Mouse (Mus musculus) midbrain, embryonic 12.5 days (tissue): ENCODE results near the gene Rac3. TPM values are rescaled to one million over a fixed set of nuclear protein-coding genes. Genes with fewer than 3 reads are reported as not detected.
A peak's percentile ranks its signal among the peaks of the same experiment; 100 is the strongest.
"Not testable (repeated sequence)": the region's sequence is repeated elsewhere in the genome, so short reads cannot be mapped to it uniquely, and the experiment has no call there.

Experiments
- ATAC-seq: fragments of 200-750 bp; cut with Nextera tagmentation; 2 replicates; pipeline ENCODE4 v1.8.0; 2017; ENCODE audit warnings: low read depth, moderate TSS enrichment, moderate library complexity; ENCODE audit not compliant: low FRiP score
- H3K27ac ChIP-seq: fragments of 300-500 bp; sonication (generic); replicated peaks from 2 replicates; pipeline ENCODE4 v1.5.1; 2016; ENCODE audit warnings: mild to moderate bottlenecking
- H3K27me3 ChIP-seq: fragments of 300-500 bp; sonication (generic); 2 replicates; pipeline ENCODE4 v1.6.1; 2016; ENCODE audit warnings: mild to moderate bottlenecking
- H3K36me3 ChIP-seq: fragments of 300-500 bp; sonication (generic); 2 replicates; pipeline ENCODE4 v1.6.1; 2016
- H3K4me1 ChIP-seq: fragments of 300-500 bp; sonication (generic); 2 replicates; pipeline ENCODE4 v1.6.1; 2016
- H3K4me2 ChIP-seq: fragments of 300-500 bp; sonication (generic); replicated peaks from 2 replicates; pipeline ENCODE4 v1.6.1; 2016; ENCODE audit warnings: mild to moderate bottlenecking, moderate library complexity
- H3K4me3 ChIP-seq: fragments of 300-500 bp; sonication (generic); 2 replicates; pipeline ENCODE4 v1.5.1; 2016; ENCODE audit warnings: mild to moderate bottlenecking
- H3K9ac ChIP-seq: fragments of 300-500 bp; sonication (generic); replicated peaks from 2 replicates; pipeline ENCODE4 v1.6.1; 2016; ENCODE audit warnings: mild to moderate bottlenecking, moderate library complexity
- H3K9me3 ChIP-seq: fragments of 300-500 bp; sonication (generic); 2 replicates; pipeline ENCODE4 v1.6.1; 2016; ENCODE audit warnings: mild to moderate bottlenecking
- WGBS: fragments of 180-500 bp; shearing (Covaris S2); methylation state at CpG from one replicate; pipeline ENCODE4 v1.1.7; 2016; 5-methylcytosine and 5-hydroxymethylcytosine counted together
- polyA plus RNA-seq: library from polyadenylated mRNA; unstranded; fragments of >200 nt; fragmentation: Nextera tagmentation; extraction: Ambion mirVana; gene quantifications from 2 replicates; pipeline ENCODE4 v1.2.1, GENCODE M21; 2016

Rac3 gene
- 70.5 and 74.2 TPM in 2 replicates for polyA plus RNA-seq

GRCm38 (mm10) chr11:120721124-120722066 lies at the start of gene Rac3:
Gene Rac3, plus strand, starts transcription at chr11:120721470.
- Histone ChIP-seq H3K9ac (peak within 1 kb of the TSS; percentile 89), H3K9me3 (no peaks in the 10 kb centered on the region), H3K4me3 (peak within 1 kb of the TSS; percentile 71), H3K27me3 (peaks cover 54% of the 10 kb centered on the region), H3K27ac (peak within 1 kb of the TSS; percentile 56), H3K4me1 (peaks cover 27% of the 10 kb centered on the region), H3K4me2 (peak within 1 kb of the TSS; percentile 87), H3K36me3 (peaks cover 36% of the 10 kb centered on the region)
- peak; percentile 82 for ATAC-seq
- WGBS = under 1% methylated on average over 86 of the region's 90 CpGs

GRCm38 (mm10) chr11:120672687-120673593 lies 48.3 kb upstream of the Rac3 start, which contains the start of gene Aspscr1:
Gene Aspscr1, plus strand, starts transcription at chr11:120672973.
- WGBS = 2% methylated on average over 80 of the region's 83 CpGs
- ATAC-seq = peak; percentile 97
- H3K4me3 ChIP-seq = peak within 1 kb of the TSS; percentile 69
- H3K27ac ChIP-seq = peak within 1 kb of the TSS; percentile 88
- peak within 1 kb of the TSS; percentile 78 for H3K9ac ChIP-seq
- peaks cover 13% of the 10 kb centered on the region for H3K4me1 ChIP-seq
- no peaks in the 10 kb centered on the region for H3K27me3 ChIP-seq
- peak within 1 kb of the TSS; percentile 76 for H3K4me2 ChIP-seq
- peaks cover 11% of the 10 kb centered on the region for H3K36me3 ChIP-seq
- H3K9me3 ChIP-seq = no peaks in the 10 kb centered on the region

GRCm38 (mm10) chr11:120673594-120674122 lies 47.6 kb upstream of the Rac3 start:
- Histone ChIP-seq H3K27me3 (no peaks in the 10 kb centered on the region), H3K27ac (peak overlapping the region; percentile 88), H3K4me1 (peaks cover 13% of the 10 kb centered on the region), H3K9ac (peak overlapping the region; percentile 78), H3K36me3 (peaks cover 18% of the 10 kb centered on the region), H3K4me2 (peak overlapping the region; percentile 76), H3K9me3 (no peaks in the 10 kb centered on the region), H3K4me3 (peak overlapping the region; percentile 69)
- WGBS = 38% methylated on average over 12 of the region's 12 CpGs
- ATAC-seq = peak; percentile 39

GRCm38 (mm10) chr11:120675875-120676274 lies 45.4 kb upstream of the Rac3 start:
- WGBS = 89% methylated on average over 4 of the region's 5 CpGs
- H3K27ac ChIP-seq, H3K9ac ChIP-seq, H3K4me2 ChIP-seq, H3K4me3 ChIP-seq, H3K9me3 ChIP-seq, H3K27me3 ChIP-seq, ATAC-seq: not testable (repeated sequence)
- Histone ChIP-seq H3K4me1 (peaks cover 13% of the 10 kb centered on the region), H3K36me3 (peaks cover 39% of the 10 kb centered on the region)

- H3K4me3 ChIP-seq = no peak overlapping the region
These were observed 44.3 kb upstream of the Rac3 start for GRCm38 (mm10) chr11:120676951-120677350.

GRCm38 (mm10) chr11:120679909-120680308 lies 41.4 kb upstream of the Rac3 start:
- H3K9ac ChIP-seq = no peak overlapping the region
- no peaks in the 10 kb centered on the region for H3K27me3 ChIP-seq
- H3K9me3 ChIP-seq = no peaks in the 10 kb centered on the region
- peaks cover 3% of the 10 kb centered on the region; the same call in 1 of the 2 replicates for H3K4me1 ChIP-seq
- no peak overlapping the region for H3K4me2 ChIP-seq
- H3K27ac ChIP-seq = no peak overlapping the region
- ATAC-seq = no peak
- 73% methylated on average over 3 of the region's 3 CpGs for WGBS
- no peak overlapping the region for H3K4me3 ChIP-seq
- H3K36me3 ChIP-seq = peaks cover 59% of the 10 kb centered on the region

More at GRCm38 (mm10) chr11:120676951-120677350, 44.3 kb upstream of the Rac3 start:
- 93% methylated on average over 4 of the region's 4 CpGs for WGBS
- Histone ChIP-seq H3K4me2 (no peak overlapping the region), H3K9me3 (no peaks in the 10 kb centered on the region), H3K4me1 (peaks cover 13% of the 10 kb centered on the region), H3K27me3 (no peaks in the 10 kb centered on the region), H3K27ac (no peak overlapping the region), H3K9ac (no peak overlapping the region), H3K36me3 (peaks cover 45% of the 10 kb centered on the region)
- no peak for ATAC-seq

GRCm38 (mm10) chr11:120682683-120683082 lies 38.6 kb upstream of the Rac3 start:
- Histone ChIP-seq H3K9ac (no peak overlapping the region), H3K4me2 (no peak overlapping the region), H3K9me3 (no peaks in the 10 kb centered on the region), H3K4me3 (no peak overlapping the region), H3K36me3 (peaks cover 68% of the 10 kb centered on the region), H3K27me3 (no peaks in the 10 kb centered on the region), H3K27ac (no peak overlapping the region), H3K4me1 (no peaks in the 10 kb centered on the region)
- ATAC-seq = no peak
- WGBS = 93% methylated on average over 5 of the region's 5 CpGs

GRCm38 (mm10) chr11:120683536-120683935 lies 37.7 kb upstream of the Rac3 start:
- Histone ChIP-seq H3K27ac (no peak overlapping the region), H3K4me3 (no peak overlapping the region), H3K9me3 (no peaks in the 10 kb centered on the region), H3K27me3 (no peaks in the 10 kb centered on the region), H3K9ac (no peak overlapping the region), H3K36me3 (peaks cover 69% of the 10 kb centered on the region), H3K4me1 (no peaks in the 10 kb centered on the region), H3K4me2 (no peak overlapping the region)
- WGBS = 94% methylated on average over 3 of the region's 3 CpGs
- ATAC-seq = no peak

- no peak overlapping the region for H3K9ac ChIP-seq
- no peaks in the 10 kb centered on the region for H3K27me3 ChIP-seq
- WGBS = 73% methylated on average over 2 of the region's 2 CpGs
- peaks cover 69% of the 10 kb centered on the region for H3K36me3 ChIP-seq
- H3K4me3 ChIP-seq = no peak overlapping the region
- no peaks in the 10 kb centered on the region for H3K4me1 ChIP-seq
- H3K4me2 ChIP-seq = no peak overlapping the region
- no peak for ATAC-seq
- no peaks in the 10 kb centered on the region for H3K9me3 ChIP-seq
- H3K27ac ChIP-seq = no peak overlapping the region
These were observed 37.2 kb upstream of the Rac3 start for GRCm38 (mm10) chr11:120684086-120684485.

- H3K9me3 ChIP-seq = no peaks in the 10 kb centered on the region
- no peaks in the 10 kb centered on the region for H3K4me1 ChIP-seq
- peaks cover 69% of the 10 kb centered on the region for H3K36me3 ChIP-seq
- H3K4me3 ChIP-seq = no peak overlapping the region
- no peak overlapping the region for H3K27ac ChIP-seq
- no peaks in the 10 kb centered on the region for H3K27me3 ChIP-seq
- whole genome bisulfite sequencing = 89% methylated on average over 2 of the region's 2 CpGs
- no peak overlapping the region for H3K4me2 ChIP-seq
- no peak overlapping the region for H3K9ac ChIP-seq
- no peak for ATAC-seq
These were observed 36.6 kb upstream of the Rac3 start for GRCm38 (mm10) chr11:120684660-120685059.

GRCm38 (mm10) chr11:120686650-120687272 lies 34.5 kb upstream of the Rac3 start:
- Histone ChIP-seq H3K4me1 (no peaks in the 10 kb centered on the region), H3K9ac (no peak overlapping the region), H3K4me3 (no peak overlapping the region), H3K27me3 (no peaks in the 10 kb centered on the region), H3K4me2 (no peak overlapping the region), H3K36me3 (peaks cover 69% of the 10 kb centered on the region), H3K27ac (no peak overlapping the region), H3K9me3 (no peaks in the 10 kb centered on the region)
- ATAC-seq = no peak
- WGBS = 81% methylated on average over 20 of the region's 20 CpGs
